Mouse (Mus musculus) cortical plate, adult 2 months (tissue): ENCODE data around the gene Cbfa2t3. TPM values are rescaled to one million over a fixed set of nuclear protein-coding genes. Genes with fewer than 3 reads are reported as not detected.

Source experiments
- H3K27ac ChIP-seq: fragments of 200-500 bp; 2 replicates; pipeline ENCODE4 v1.5.1; 2012; ENCODE audit warnings: low read length, control low read depth, inconsistent platforms; ENCODE audit not compliant: insufficient read depth
- H3K4me1 ChIP-seq: fragments of 200-500 bp; 2 replicates; pipeline ENCODE4 v1.6.1; 2011; ENCODE audit warnings: low read length; ENCODE audit not compliant: control insufficient read depth, insufficient read depth
- H3K4me3 ChIP-seq: fragments of 200-500 bp; 2 replicates; pipeline ENCODE4 v1.5.1; 2011; ENCODE audit warnings: mild to moderate bottlenecking, low read length, control low read depth; ENCODE audit not compliant: insufficient read depth
- CTCF ChIP-seq: fragments of 200-500 bp; IDR thresholded peaks from 2 replicates; pipeline ENCODE4 v1.5.1; 2011; ENCODE audit warnings: mild to moderate bottlenecking, control low read depth, low read length; ENCODE audit not compliant: insufficient read depth; ENCODE audit errors: extremely low read depth
- POLR2A ChIP-seq: fragments of 200-500 bp; IDR thresholded peaks from 2 replicates; pipeline ENCODE4 v1.6.1; 2011; ENCODE audit warnings: mild to moderate bottlenecking, low read length, control low read depth; ENCODE audit not compliant: insufficient read depth; ENCODE audit errors: extremely low read depth
- polyA plus RNA-seq: library from polyadenylated mRNA; depleted of rRNA; stranded (reverse); fragments of >200 nt; gene quantifications from 2 replicates; pipeline ENCODE4 v1.2.3, GENCODE M21; 2012

Gene Cbfa2t3
- polyA plus RNA-seq, 1 experiment, result 9.1 TPM

DNA sequence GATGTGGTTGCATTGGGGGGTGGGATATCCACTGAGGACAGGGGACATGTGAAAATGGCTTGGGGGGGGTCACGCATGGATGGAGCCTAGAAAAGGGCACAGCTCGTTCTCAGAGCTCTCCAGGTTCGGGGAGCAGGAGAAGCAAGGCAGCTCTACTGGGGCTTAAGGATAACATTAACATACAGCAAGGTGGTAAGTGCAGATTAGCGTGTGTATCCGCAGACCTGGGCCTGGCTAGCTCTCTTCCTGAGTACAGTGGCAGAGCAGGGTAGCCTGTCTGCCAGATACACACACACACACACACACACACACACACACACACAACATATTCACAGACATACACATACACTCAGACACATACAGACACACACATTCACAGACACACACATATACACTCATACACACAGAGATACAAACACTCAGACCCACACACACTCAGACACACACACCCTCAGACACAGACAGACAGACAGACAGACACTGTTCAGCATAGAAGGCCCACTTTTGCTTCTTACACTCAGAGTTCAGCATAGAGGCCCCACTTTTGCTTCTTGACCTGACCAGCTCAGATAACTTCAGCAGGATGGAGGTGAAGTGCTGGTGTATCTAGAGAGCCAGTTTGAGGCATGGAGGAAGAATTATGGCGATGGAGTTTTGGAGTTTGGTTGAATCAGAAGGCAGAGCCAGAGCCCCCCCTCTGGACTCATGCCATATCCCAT, 80.1 kb downstream of the Cbfa2t3 start:
- Histone ChIP-seq H3K4me1 (no peaks in the 10 kb centered on the region), H3K27ac (no peak overlapping the region), H3K4me3 (no peak overlapping the region)
- no peak for TF ChIP-seq CTCF
- no peak for TF ChIP-seq POLR2A

GRCm38 (mm10) chr8:122617947-122618546, 80.9 kb downstream of the Cbfa2t3 start:
- no peaks in the 10 kb centered on the region for H3K4me1 ChIP-seq
- no peak overlapping the region for H3K4me3 ChIP-seq
- no peak overlapping the region for H3K27ac ChIP-seq
- TF ChIP-seq CTCF, result peak; percentile 74
- no peak for TF ChIP-seq POLR2A

DNA sequence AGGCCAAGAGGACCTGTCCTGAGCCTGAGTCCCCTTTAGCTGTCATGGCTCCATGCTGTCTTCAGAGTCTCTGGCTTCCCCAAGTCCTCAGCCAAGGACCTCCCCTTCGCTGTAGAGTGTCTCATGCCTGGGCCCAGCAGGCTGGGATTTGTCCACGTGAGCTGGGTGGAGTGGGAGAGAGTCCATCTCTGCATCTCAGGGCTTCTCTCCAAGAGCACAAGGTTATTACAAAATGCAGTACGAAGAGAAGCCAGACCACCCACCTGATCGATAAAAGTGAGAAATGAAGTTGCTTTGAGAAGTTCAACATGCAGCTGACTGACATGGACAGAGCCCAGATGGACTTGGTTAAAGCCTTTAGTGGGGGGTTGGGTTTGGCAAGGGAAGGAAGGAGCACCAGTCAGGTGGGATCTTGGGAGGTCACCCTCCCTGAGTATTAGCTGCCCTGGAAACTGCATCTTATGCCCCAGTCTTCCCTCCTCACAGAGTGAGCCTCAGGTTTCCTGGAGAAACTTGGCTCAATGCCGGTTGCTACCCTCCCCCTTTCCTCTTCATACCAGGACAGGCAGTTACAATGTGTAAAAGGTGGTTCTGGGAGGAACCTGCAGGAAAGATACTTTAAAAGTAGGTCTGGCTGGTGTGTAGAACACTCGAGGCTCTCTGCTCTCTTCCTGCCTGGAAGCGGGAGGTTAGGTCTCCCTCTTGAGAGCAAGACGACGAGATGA, 82.6 kb downstream of the Cbfa2t3 start:
- no peak overlapping the region for H3K4me3 ChIP-seq
- TF ChIP-seq CTCF (no peak), POLR2A (no peak)
- no peak overlapping the region for H3K27ac ChIP-seq
- H3K4me1 ChIP-seq, result peaks cover 6% of the 10 kb centered on the region

DNA sequence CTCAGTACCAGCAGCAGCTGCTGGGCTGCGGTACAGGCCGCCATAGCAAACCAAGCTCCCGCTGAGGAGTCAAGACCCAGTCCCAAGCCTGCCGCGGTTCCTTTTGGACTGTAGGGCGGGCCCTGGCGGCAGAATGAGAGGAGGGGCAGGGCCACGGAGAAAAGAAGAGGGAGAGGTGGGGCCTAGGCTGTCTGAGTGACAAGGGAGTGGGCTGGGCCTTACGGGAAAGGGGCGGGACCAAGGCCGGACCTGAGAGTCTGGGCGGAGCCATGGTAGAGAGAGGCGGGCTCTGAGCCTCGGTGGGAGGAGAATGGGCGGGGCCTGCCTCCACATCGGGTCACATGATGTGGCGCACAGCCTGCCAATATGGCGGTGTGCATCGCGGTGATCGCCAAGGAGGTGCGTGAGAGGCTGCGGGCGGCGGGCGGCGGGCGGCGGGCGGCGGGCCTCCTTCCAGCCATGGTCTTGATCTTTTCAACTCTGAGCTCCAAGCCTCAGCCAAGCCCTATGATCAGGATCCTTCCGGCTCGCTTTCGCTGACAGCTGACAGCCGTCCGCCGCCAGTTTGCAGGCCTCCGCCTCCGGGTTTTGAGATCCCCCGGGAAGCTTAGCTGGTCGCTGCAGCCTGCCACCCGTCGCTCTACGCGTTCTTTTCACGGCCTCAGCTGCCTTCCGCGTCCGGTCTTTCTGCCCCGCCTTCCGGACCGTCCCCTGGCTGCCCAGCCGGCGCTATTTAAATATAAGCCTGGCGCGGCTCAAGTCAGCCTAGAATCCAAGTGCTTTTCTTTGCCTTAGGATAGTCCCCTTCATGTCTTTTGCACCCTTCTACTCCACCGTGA, 87.4 kb downstream of the Cbfa2t3 start, which contains the start of the genes Galns and Trappc2l:
Gene Galns (minus strand): TSS at position 169 of the 839 bp plus-strand sequence.
Gene Trappc2l (plus strand): TSS at position 346 of the 839 bp plus-strand sequence.
- Histone ChIP-seq H3K4me1 (peaks cover 7% of the 10 kb centered on the region), H3K4me3 (peak within 1 kb of the TSS; percentile 71), H3K27ac (peak within 1 kb of the TSS; percentile 53)
- TF ChIP-seq POLR2A, result peak; percentile 71
- TF ChIP-seq CTCF, result no peak

DNA sequence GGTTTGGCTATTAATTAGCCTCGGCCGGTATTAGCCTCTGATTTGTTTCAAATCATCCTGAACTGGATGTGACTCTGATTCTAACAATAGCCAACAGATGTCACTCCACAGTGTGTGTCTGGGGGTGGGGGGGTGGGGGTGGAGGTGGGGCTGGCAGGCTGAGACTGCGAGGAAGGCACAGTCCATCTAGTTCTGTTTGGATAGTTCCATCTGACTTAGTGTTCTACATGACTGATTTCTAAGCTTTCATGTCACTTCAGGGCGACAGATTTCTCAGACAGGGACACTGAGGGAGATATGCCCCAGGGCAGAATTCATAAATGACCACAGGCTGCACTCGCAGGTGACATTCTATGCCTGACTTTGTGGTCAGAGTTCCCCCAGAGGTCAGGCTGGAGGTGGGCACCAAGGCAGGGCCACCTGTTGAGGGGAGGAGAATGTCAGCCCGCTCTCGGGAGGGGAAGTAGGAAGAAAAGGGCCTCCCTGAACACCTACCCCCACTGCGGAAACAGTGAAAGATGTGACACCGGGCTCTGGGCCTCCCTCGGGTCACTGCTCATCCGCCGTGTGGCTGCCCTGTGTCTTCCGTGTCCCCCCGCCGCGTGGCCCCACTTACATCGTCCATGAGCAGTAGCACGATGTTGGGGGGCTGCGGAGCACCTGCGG, 88.2 kb downstream of the Cbfa2t3 start:
- no peak overlapping the region for H3K27ac ChIP-seq
- TF ChIP-seq CTCF (no peak), POLR2A (no peak)

DNA sequence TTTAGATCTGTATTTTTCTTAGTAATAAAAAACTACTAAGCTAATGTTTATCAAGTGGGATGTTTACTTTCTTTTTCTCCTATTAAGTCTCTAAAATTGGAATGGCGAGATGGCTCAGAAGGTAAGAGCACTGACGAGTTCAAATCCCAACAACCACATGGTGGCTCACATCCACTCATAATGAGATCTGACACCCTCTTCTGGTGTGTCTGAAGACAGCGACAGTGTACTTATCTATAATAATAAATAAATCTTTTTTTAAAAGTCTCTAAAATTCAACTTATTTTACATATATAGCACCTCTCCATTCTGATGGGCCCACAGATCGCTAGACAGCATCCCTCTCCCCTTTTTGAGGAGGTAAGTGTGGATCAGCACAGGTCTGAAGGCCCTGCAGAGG, 88.7 kb downstream of the Cbfa2t3 start:
- peaks cover 7% of the 10 kb centered on the region for H3K4me1 ChIP-seq
- H3K4me3 ChIP-seq, result no peak overlapping the region; the same call in 1 of the 2 replicates
- TF ChIP-seq CTCF (no peak), POLR2A (no peak)
- H3K27ac ChIP-seq, result no peak overlapping the region

More for the DNA sequence above, 88.2 kb downstream of the Cbfa2t3 start:
- Histone ChIP-seq H3K4me3 (peak overlapping the region; percentile 71), H3K4me1 (peaks cover 7% of the 10 kb centered on the region)

- TF ChIP-seq POLR2A, result no peak
- no peak for TF ChIP-seq CTCF
- H3K4me3 ChIP-seq, result no peak overlapping the region
- no peak overlapping the region for H3K27ac ChIP-seq
- H3K4me1 ChIP-seq, result 0 out of 2 replicates have a peak, but pooled peaks cover 1% of the 10 kb centered on the region
These were observed 92.1 kb downstream of the Cbfa2t3 start for GRCm38 (mm10) chr8:122606810-122607209.

- Histone ChIP-seq H3K27ac (no peak overlapping the region), H3K4me3 (no peak overlapping the region), H3K4me1 (0 out of 2 replicates have a peak, but pooled peaks cover under 1% of the 10 kb centered on the region)
- TF ChIP-seq POLR2A, result no peak
- no peak for TF ChIP-seq CTCF
These were observed 93.5 kb downstream of the Cbfa2t3 start for GRCm38 (mm10) chr8:122605367-122605766.

- Histone ChIP-seq H3K4me3 (no peak overlapping the region), H3K27ac (no peak overlapping the region), H3K4me1 (no peaks in the 10 kb centered on the region)
- no peak for TF ChIP-seq POLR2A
- TF ChIP-seq CTCF, result no peak
These were observed 94.3 kb downstream of the Cbfa2t3 start for GRCm38 (mm10) chr8:122604640-122605039.
